Mouse (Mus musculus): ENCODE measurements around the gene Fam167b. TPM values are rescaled to one million over a fixed set of nuclear protein-coding genes. Genes with fewer than 3 reads are reported as not detected.
A peak's percentile ranks its signal among the peaks of the same experiment; 100 is the strongest.

Gene Fam167b
- polyA plus RNA-seq, 1 experiment from 2014 or later = 15.0 TPM

- Histone ChIP-seq H3K4me1 (ENCODE audit: insufficient read depth) (peaks cover 3% of the 10 kb centered on the region; the same call in 1 of the 2 replicates), H3K4me3 (ENCODE audit: low read depth, low read length) (peak overlapping the region; percentile 13; the same call in 1 of the 2 replicates), H3K36me3 (replicated peaks; ENCODE audit: insufficient read depth, low read length) (no peaks in the 10 kb centered on the region), H3K27me3 (ENCODE audit: insufficient read depth, low read length) (no peaks in the 10 kb centered on the region), H3K4me2 (ENCODE audit: low read depth, low read length) (peak overlapping the region; percentile 36), H3K9ac (replicated peaks) (peak overlapping the region; percentile 36; the same call in 1 of the 2 replicates), H3K9me3 (ENCODE audit: low read length) (no peaks in the 10 kb centered on the region), H3K27ac (ENCODE audit: low read depth) (no peak overlapping the region)
- TF ChIP-seq EP300 (IDR thresholded peaks at IDR 0.05; ENCODE audit: low read depth) = no peak
- peak; percentile 76 for TF ChIP-seq CTCF (IDR thresholded peaks at IDR 0.05; ENCODE audit: low read depth)
- peak; percentile 43; the same call in 1 of the 2 replicates for ATAC-seq
- DNase-seq = peak; percentile 78
- WGBS (ENCODE audit: insufficient replicate concordance) = 28% methylated on average over 21 of the region's 21 CpGs
These were observed 1.4 kb downstream of the Fam167b start for GRCm38 (mm10) chr4:129576863-129577491.

GRCm38 (mm10) chr4:129575171-129575844 is 3.0 kb downstream of the Fam167b start:
- Histone ChIP-seq H3K27me3 (ENCODE audit: insufficient read depth, low read length) (no peaks in the 10 kb centered on the region), H3K4me3 (ENCODE audit: low read depth, low read length) (no peak overlapping the region), H3K9ac (replicated peaks) (no peak overlapping the region), H3K9me3 (ENCODE audit: low read length) (no peaks in the 10 kb centered on the region), H3K36me3 (replicated peaks; ENCODE audit: insufficient read depth, low read length) (no peaks in the 10 kb centered on the region), H3K27ac (ENCODE audit: low read depth) (peak overlapping the region; percentile 64; the same call in 1 of the 2 replicates), H3K4me1 (ENCODE audit: insufficient read depth) (peaks cover 3% of the 10 kb centered on the region; the same call in 1 of the 2 replicates), H3K4me2 (ENCODE audit: low read depth, low read length) (peak overlapping the region; percentile 42; the same call in 1 of the 2 replicates)
- 32% methylated on average over 7 of the region's 8 CpGs for WGBS (ENCODE audit: insufficient replicate concordance)
- peak; percentile 54 for DNase-seq
- ATAC-seq = no peak
- TF ChIP-seq CTCF (IDR thresholded peaks at IDR 0.05; ENCODE audit: low read depth) = no peak
- no peak for TF ChIP-seq EP300 (IDR thresholded peaks at IDR 0.05; ENCODE audit: low read depth)

GRCm38 (mm10) chr4:129573430-129573829 is 4.9 kb downstream of the Fam167b start, which contains the start of gene Lck:
Gene Lck (minus strand): TSS chr4:129573641.
- DNase-seq = no peak
- 57% methylated on average over 8 of the region's 8 CpGs for WGBS (ENCODE audit: insufficient replicate concordance)

GRCm38 (mm10) chr4:129573093-129573370 is 5.3 kb downstream of the Fam167b start:
- ATAC-seq (no peak), DNase-seq (no peak)
- Histone ChIP-seq H3K4me3 (ENCODE audit: low read depth, low read length) (no peak overlapping the region), H3K27ac (ENCODE audit: low read depth) (peak overlapping the region; percentile 51; the same call in 1 of the 2 replicates), H3K36me3 (replicated peaks; ENCODE audit: insufficient read depth, low read length) (no peaks in the 10 kb centered on the region), H3K4me1 (ENCODE audit: insufficient read depth) (peaks cover 3% of the 10 kb centered on the region; the same call in 1 of the 2 replicates), H3K9me3 (ENCODE audit: low read length) (no peaks in the 10 kb centered on the region), H3K4me2 (ENCODE audit: low read depth, low read length) (no peak overlapping the region), H3K9ac (replicated peaks) (no peak overlapping the region), H3K27me3 (ENCODE audit: insufficient read depth, low read length) (no peaks in the 10 kb centered on the region)
- 93% methylated on average over 4 of the region's 4 CpGs for WGBS (ENCODE audit: insufficient replicate concordance)
- TF ChIP-seq EP300 (IDR thresholded peaks at IDR 0.05; ENCODE audit: low read depth) = no peak
- TF ChIP-seq CTCF (IDR thresholded peaks at IDR 0.05; ENCODE audit: low read depth) = no peak

More at GRCm38 (mm10) chr4:129573430-129573829, 4.9 kb downstream of the Fam167b start, which contains the start of gene Lck:
- TF ChIP-seq EP300 (IDR thresholded peaks at IDR 0.05; ENCODE audit: low read depth) (no peak), CTCF (IDR thresholded peaks at IDR 0.05; ENCODE audit: low read depth) (no peak)
- H3K4me1 ChIP-seq (ENCODE audit: insufficient read depth) = peaks cover 3% of the 10 kb centered on the region; the same call in 1 of the 2 replicates
- H3K9me3 ChIP-seq (ENCODE audit: low read length) = no peaks in the 10 kb centered on the region
- H3K36me3 ChIP-seq (replicated peaks; ENCODE audit: insufficient read depth, low read length) = no peaks in the 10 kb centered on the region
- no peak within 1 kb of the TSS for H3K4me3 ChIP-seq (ENCODE audit: low read depth, low read length)
- H3K27me3 ChIP-seq (ENCODE audit: insufficient read depth, low read length) = no peaks in the 10 kb centered on the region
- no peak within 1 kb of the TSS for H3K9ac ChIP-seq (replicated peaks)
- ATAC-seq = no peak
- peak within 1 kb of the TSS; percentile 51; the same call in 1 of the 2 replicates for H3K27ac ChIP-seq (ENCODE audit: low read depth)
- H3K4me2 ChIP-seq (ENCODE audit: low read depth, low read length) = no peak within 1 kb of the TSS

- no peaks in the 10 kb centered on the region for H3K9me3 ChIP-seq (ENCODE audit: low read length)
- no peak overlapping the region for H3K9ac ChIP-seq (replicated peaks)
- H3K4me2 ChIP-seq (ENCODE audit: low read depth, low read length) = no peak overlapping the region
- H3K4me1 ChIP-seq (ENCODE audit: insufficient read depth) = peaks cover 3% of the 10 kb centered on the region; the same call in 1 of the 2 replicates
- DNase-seq (no peak), ATAC-seq (peak; percentile 66)
- TF ChIP-seq CTCF (IDR thresholded peaks at IDR 0.05; ENCODE audit: low read depth) = no peak
- TF ChIP-seq EP300 (IDR thresholded peaks at IDR 0.05; ENCODE audit: low read depth) = peak; percentile 52; the same call in 1 of the 2 replicates
- peak overlapping the region; percentile 51; the same call in 1 of the 2 replicates for H3K27ac ChIP-seq (ENCODE audit: low read depth)
- H3K36me3 ChIP-seq (replicated peaks; ENCODE audit: insufficient read depth, low read length) = no peaks in the 10 kb centered on the region
- no peaks in the 10 kb centered on the region for H3K27me3 ChIP-seq (ENCODE audit: insufficient read depth, low read length)
- H3K4me3 ChIP-seq (ENCODE audit: low read depth, low read length) = no peak overlapping the region
- 73% methylated on average over 13 of the region's 13 CpGs for WGBS (ENCODE audit: insufficient replicate concordance)
These were observed 5.9 kb downstream of the Fam167b start for GRCm38 (mm10) chr4:129572236-129573092.

All from liver, postnatal 0 days (tissue).